Mouse (Mus musculus) heart, adult 10 weeks (tissue): ENCODE measurements around the gene Polr2j. TPM values are rescaled to one million over a fixed set of nuclear protein-coding genes. Genes with fewer than 3 reads are reported as not detected.

Experiments
- polyA plus RNA-seq: library from polyadenylated mRNA; stranded (reverse); fragments of 350-450 nt; fragmentation: Illumina TruSeq; extraction: RNeasy Lipid Tissue Mini Kit (QIAGEN cat#74804); gene quantifications from one replicate; pipeline ENCODE4 v1.2.3, GENCODE M21; 2014; ENCODE audit warnings: low read depth, low replicate concordance

The Polr2j gene
- polyA plus RNA-seq, result 85.2 TPM

DNA sequence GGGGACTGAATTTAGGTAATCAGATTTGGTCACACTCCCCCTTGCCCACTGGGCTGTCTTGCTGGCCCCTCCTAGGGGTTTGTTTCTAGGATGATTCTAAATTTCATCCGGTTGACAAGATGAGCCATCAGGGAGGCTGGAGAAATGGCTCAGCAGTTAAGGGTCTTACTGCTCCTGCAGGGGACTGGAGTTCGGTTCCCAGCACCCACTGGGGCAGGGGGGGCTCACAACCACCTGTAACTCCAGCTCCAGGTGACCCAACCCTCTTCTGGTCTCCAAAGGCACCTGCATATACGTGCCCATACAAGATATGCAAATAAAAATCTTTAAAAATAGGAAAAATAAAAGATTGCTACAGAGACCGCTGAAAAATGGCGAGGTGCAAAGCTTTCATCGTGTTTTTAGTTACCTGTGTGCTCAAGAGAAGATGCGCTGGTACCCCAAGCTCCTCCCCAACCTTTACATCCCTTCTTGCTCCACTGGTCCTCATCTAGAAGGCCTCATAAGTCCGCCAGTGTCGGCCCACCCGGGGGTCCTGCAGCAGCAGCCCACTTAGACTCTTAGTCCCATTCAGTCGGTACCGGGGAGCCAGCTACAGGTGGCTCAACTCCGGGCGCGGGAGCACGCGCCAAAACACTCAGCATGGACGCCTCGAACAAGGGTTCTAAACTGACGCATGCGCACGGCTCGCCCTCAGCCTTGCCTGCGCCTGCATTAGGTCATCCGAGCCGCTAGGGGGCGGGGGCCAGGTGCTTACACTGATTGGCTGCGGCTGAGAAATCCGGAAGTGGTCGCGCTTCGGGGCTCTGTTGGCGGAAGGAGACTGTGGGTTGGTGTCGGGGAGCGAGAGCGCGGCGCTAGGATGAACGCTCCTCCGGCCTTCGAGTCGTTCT, at the start of gene Polr2j:
Polr2j (plus strand) TSS at position 741 of the 893 bp plus-strand sequence.

DNA sequence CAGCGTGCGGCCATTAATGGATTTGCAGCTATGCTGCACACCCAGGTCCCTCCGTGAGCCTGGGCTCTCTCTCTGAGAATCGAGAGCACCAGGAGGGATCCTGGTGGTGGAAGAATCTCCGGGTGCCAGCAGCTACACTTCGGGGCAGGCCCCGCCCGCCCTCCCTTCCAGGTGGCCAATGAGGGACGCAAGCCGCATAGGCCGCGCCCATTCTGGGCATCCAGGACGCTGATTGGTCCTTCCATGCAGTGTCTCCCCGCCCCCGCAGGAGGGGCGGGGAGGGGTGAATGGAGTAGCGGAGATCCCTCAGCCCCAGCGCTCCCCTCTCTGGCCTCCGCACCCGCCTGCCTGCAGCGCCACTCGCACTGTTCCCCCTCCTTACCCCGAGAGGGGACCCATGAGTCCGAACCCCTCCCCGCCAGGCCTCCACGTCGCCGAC, 32.7 kb upstream of the Polr2j start, which contains the start of gene Rasa4:
Rasa4 (plus strand) TSS at position 248 of the 439 bp plus-strand sequence.

DNA sequence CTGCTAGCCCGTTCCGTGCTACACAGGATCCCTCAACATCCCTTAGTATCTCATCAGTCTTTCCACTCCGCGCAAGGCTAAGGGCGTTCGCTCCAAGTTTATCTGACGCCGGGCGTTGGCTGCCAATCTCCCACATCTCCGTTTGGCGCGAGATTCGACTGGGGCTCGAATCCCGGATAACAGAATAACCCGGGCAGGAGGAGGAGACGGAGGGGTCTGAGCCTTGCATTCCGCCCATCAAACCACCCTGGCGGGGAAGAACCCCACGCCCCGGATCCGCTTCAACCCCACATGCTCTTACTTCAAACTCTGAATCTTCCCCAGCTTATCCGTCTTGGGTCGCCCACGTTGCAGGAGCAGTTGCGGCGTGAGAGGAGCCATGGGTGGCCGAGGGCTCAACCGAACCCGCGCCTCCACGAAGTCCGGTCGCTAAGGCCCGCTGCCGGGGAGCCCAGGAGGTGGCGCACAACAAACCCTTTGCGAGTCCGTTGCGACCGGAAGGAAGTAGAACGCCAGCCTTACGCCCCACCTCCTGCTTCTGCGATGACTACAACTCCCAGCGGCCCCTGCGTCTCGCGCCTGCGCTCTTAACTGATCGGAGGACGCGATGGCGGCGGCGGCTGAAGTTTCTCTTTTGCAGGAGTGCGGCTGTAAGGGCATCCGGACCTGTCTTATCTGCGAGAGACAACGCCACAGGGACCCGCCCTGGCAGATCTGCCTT, 19.3 kb downstream of the Polr2j start, which contains the start of the genes Lrwd1 and Alkbh4:
Lrwd1 (minus strand) TSS at position 504 of the 721 bp plus-strand sequence.
Alkbh4 (plus strand) TSS at position 576 of the 721 bp plus-strand sequence.

DNA sequence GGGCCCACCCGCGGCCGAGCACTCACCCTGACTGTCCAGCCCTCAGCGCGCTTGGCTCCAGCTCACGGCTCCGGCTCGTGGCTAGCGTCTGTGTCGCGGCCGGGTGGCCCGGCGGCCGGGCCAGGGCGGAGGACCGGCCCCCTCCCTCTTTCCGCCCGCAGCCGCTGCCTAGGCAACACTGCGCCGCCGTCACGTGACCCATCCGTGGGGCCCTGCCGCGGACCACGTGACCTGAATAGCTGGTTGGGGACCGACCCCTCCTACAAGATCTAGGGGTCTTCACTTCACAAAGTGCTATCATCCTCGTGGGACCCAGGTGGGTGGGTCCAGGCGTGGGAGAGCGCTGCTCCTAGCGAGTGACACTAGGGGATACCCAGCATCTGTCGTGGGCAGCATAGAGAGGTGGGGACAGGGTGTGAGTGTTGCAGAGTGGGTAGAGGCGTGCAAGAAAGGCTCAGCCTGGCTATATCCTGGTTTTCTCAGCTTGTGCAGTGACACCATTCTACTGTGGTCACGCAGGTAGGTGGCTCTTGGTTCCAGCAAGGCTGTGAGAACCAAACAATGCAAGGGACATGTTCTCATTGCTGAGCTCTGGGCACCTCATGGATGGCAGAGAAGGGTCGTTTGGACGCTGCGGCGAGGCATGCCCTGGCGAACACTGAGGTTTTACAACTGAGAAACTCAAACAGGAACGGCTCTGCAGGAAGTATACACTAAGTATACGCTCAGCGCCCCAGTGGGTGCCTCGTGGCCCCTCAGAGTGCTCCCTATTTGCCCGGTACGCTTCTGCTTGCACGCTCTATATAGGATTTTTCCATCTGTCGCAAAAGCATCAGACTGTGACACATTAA, 54.3 kb downstream of the Polr2j start, which contains the start of gene Orai2:
Orai2 (minus strand) TSS at position 202 of the 851 bp plus-strand sequence.

Other genes starting within 250 kb of the Polr2j start
- gene Hspb1, start 228.7 kb upstream of the Polr2j start, polyA plus RNA-seq, result 407 TPM
- 147 TPM for gene Ywhag, start 182.0 kb upstream of the Polr2j start, polyA plus RNA-seq
- gene Ssc4d, start 142.1 kb upstream of the Polr2j start, polyA plus RNA-seq, result 1.9 TPM
- not detected for gene Zp3, start 136.5 kb upstream of the Polr2j start, polyA plus RNA-seq
- 6.9 TPM for gene Dtx2, start 121.8 kb upstream of the Polr2j start, polyA plus RNA-seq
- gene Upk3b, start 78.1 kb upstream of the Polr2j start, polyA plus RNA-seq, result 20.8 TPM
- gene Upk3bl, start 62.1 kb upstream of the Polr2j start, polyA plus RNA-seq, result not detected
- 5.2 TPM for gene Rasa4, start 32.7 kb upstream of the Polr2j start, polyA plus RNA-seq
- 8.7 TPM for gene Lrwd1, start 19.4 kb downstream of the Polr2j start, polyA plus RNA-seq
- gene Alkbh4, start 19.5 kb downstream of the Polr2j start, polyA plus RNA-seq, result 5.4 TPM
- gene Orai2, start 54.1 kb downstream of the Polr2j start, polyA plus RNA-seq, result 1.3 TPM
- 19.7 TPM for gene Prkrip1, start 82.3 kb downstream of the Polr2j start, polyA plus RNA-seq
- 0.94 TPM for gene Sh2b2, start 129.9 kb downstream of the Polr2j start, polyA plus RNA-seq